Mouse (Mus musculus): ENCODE data around the gene Wdr31.

GRCm38 (mm10) chr4:62514995-62515394 lies 44.3 kb upstream of the Wdr31 start:
- TF ChIP-seq CTCF (IDR thresholded peaks at IDR 0.05; ENCODE audit: borderline replicate concordance, extremely low read depth, insufficient read depth, insufficient read length) (no peak), POLR2A (IDR thresholded peaks at IDR 0.05; ENCODE audit: borderline replicate concordance, extremely low read depth, insufficient read depth, insufficient read length, poor library complexity, severe bottlenecking) (no peak)

Measured in brain, embryonic 14.5 days (tissue).